Mouse (Mus musculus) heart, postnatal 14 days (tissue): ENCODE measurements around the gene Ttc39a. TPM values are rescaled to one million over a fixed set of nuclear protein-coding genes. Genes with fewer than 3 reads are reported as not detected.

Source experiments
- total RNA-seq, 2 experiments: library from RNA; stranded (reverse); gene quantifications; 2 replicates each; pipeline ENCODE4 v1.2.3; 2021

Gene Ttc39a
- total RNA-seq, 2 experiments from 2014 or later, result 1.2 to 1.6 TPM

Other genes with a start within 250 kb of the Ttc39a start
- gene Osbpl9, start 204.4 kb upstream of the Ttc39a start, total RNA-seq, result 100 to 1,000 TPM in 1 of 2 experiments, 10 to 100 TPM in 1; 92.8 to 101 TPM
- under 1 TPM in 1 of 2 experiments, not detected in 1; 0.62 TPM for gene Calr4, start 172.1 kb upstream of the Ttc39a start, total RNA-seq
- gene Eps15, start 126.4 kb upstream of the Ttc39a start, total RNA-seq, result 10 to 100 TPM; 41.6 to 46.3 TPM
- 100 to 1,000 TPM; 102 to 106 TPM for gene Rnf11, start 78.1 kb downstream of the Ttc39a start, total RNA-seq
- not detected for gene 4930522H14Rik, start 124.7 kb downstream of the Ttc39a start, total RNA-seq